Mouse (Mus musculus): ENCODE measurements around the gene Ccin.

DNA sequence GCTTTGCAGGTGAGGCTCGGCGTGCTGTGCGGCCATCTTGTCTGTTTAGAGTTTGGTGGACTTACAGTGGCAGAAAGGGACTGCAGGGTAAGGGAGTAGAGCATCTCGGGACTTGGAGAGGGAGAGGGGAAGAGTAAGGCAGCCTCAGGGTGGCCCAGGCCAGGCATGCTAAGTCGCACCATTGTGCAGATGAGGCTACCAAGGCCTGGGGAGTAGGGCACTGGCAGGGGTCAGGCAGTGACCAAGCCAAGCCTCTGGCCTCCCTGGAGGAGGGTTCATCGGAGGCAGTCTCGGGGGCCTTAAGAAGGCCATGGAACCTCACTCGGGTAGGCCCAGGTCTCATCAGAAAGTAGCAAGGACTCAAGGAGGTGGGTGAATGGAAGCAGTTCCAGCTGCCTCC lies 40.9 kb upstream of the Ccin start:
- TF ChIP-seq CTCF (IDR thresholded peaks at IDR 0.05; ENCODE audit: control insufficient read depth, insufficient read depth, insufficient read length) (no peak), USF1 (IDR thresholded peaks at IDR 0.05; ENCODE audit: low read depth) (no peak), FOSL1 (IDR thresholded peaks at IDR 0.05; ENCODE audit: insufficient read depth, low read length, poor library complexity, severe bottlenecking) (no peak)
